Mouse (Mus musculus): Measurements from ENCODE around the gene Col5a1. TPM values are rescaled to one million over a fixed set of nuclear protein-coding genes. Genes with fewer than 3 reads are reported as not detected.

Col5a1 gene
- total and polyA plus RNA-seq, 2 experiments from 2014 or later = 4.8 to 23.6 TPM

GRCm38 (mm10) chr2:27902318-27902717, 16.1 kb downstream of the Col5a1 start:
- no peaks in the 10 kb centered on the region for H3K27me3 ChIP-seq (ENCODE audit: insufficient read depth, low read length)
- H3K27ac ChIP-seq (ENCODE audit: low read depth, low read length) = no peak overlapping the region
- H3K4me2 ChIP-seq (ENCODE audit: low read depth) = no peak overlapping the region
- DNase-seq = no peak
- no peak overlapping the region for H3K9ac ChIP-seq
- no peaks in the 10 kb centered on the region for H3K9me3 ChIP-seq (ENCODE audit: low read length)
- 58% methylated on average over 3 of the region's 3 CpGs for WGBS
- no peaks in the 10 kb centered on the region for H3K4me1 ChIP-seq (ENCODE audit: insufficient read depth)
- TF ChIP-seq CTCF (IDR thresholded peaks at IDR 0.05; ENCODE audit: low read depth) = no peak
- H3K36me3 ChIP-seq (ENCODE audit: insufficient read depth) = no peaks in the 10 kb centered on the region
- ATAC-seq = no peak
- H3K4me3 ChIP-seq (ENCODE audit: low read depth, low read length) = no peak overlapping the region

- Histone ChIP-seq H3K36me3 (ENCODE audit: insufficient read depth) (no peaks in the 10 kb centered on the region), H3K27ac (ENCODE audit: low read depth, low read length) (no peak overlapping the region), H3K9ac (no peak overlapping the region), H3K27me3 (ENCODE audit: insufficient read depth, low read length) (no peaks in the 10 kb centered on the region), H3K4me3 (ENCODE audit: low read depth, low read length) (no peak overlapping the region), H3K4me2 (ENCODE audit: low read depth) (no peak overlapping the region), H3K4me1 (ENCODE audit: insufficient read depth) (no peaks in the 10 kb centered on the region), H3K9me3 (ENCODE audit: low read length) (no peaks in the 10 kb centered on the region)
- DNase-seq = no peak
- no peak for TF ChIP-seq CTCF (IDR thresholded peaks at IDR 0.05; ENCODE audit: low read depth)
- no peak for ATAC-seq
- WGBS = 79% methylated on average over 2 of the region's 2 CpGs
Observed at GRCm38 (mm10) chr2:27905411-27905810, 19.2 kb downstream of the Col5a1 start.

- Histone ChIP-seq H3K36me3 (ENCODE audit: insufficient read depth) (no peaks in the 10 kb centered on the region), H3K4me1 (ENCODE audit: insufficient read depth) (no peaks in the 10 kb centered on the region), H3K4me3 (ENCODE audit: low read depth, low read length) (no peak overlapping the region), H3K4me2 (ENCODE audit: low read depth) (no peak overlapping the region), H3K9ac (no peak overlapping the region), H3K9me3 (ENCODE audit: low read length) (no peaks in the 10 kb centered on the region), H3K27me3 (ENCODE audit: insufficient read depth, low read length) (no peaks in the 10 kb centered on the region), H3K27ac (ENCODE audit: low read depth, low read length) (no peak overlapping the region)
- DNase-seq = no peak
- 85% methylated on average over 3 of the region's 3 CpGs for WGBS
- no peak for TF ChIP-seq CTCF (IDR thresholded peaks at IDR 0.05; ENCODE audit: low read depth)
- ATAC-seq = no peak
Observed at GRCm38 (mm10) chr2:27910501-27910900, 24.3 kb downstream of the Col5a1 start.

- no peaks in the 10 kb centered on the region for H3K9me3 ChIP-seq (ENCODE audit: low read length)
- H3K9ac ChIP-seq = no peak overlapping the region
- ATAC-seq = no peak
- no peaks in the 10 kb centered on the region for H3K27me3 ChIP-seq (ENCODE audit: insufficient read depth, low read length)
- H3K36me3 ChIP-seq (ENCODE audit: insufficient read depth) = no peaks in the 10 kb centered on the region
- WGBS = 76% methylated on average over 1 of the region's 1 CpGs
- H3K27ac ChIP-seq (ENCODE audit: low read depth, low read length) = no peak overlapping the region
- no peaks in the 10 kb centered on the region for H3K4me1 ChIP-seq (ENCODE audit: insufficient read depth)
- no peak overlapping the region for H3K4me2 ChIP-seq (ENCODE audit: low read depth)
- H3K4me3 ChIP-seq (ENCODE audit: low read depth, low read length) = no peak overlapping the region
- no peak for TF ChIP-seq CTCF (IDR thresholded peaks at IDR 0.05; ENCODE audit: low read depth)
- DNase-seq = no peak
Observed at GRCm38 (mm10) chr2:27912546-27913275, 26.5 kb downstream of the Col5a1 start.

GRCm38 (mm10) chr2:27915726-27916125, 29.5 kb downstream of the Col5a1 start:
- Histone ChIP-seq H3K9me3 (ENCODE audit: low read length) (no peaks in the 10 kb centered on the region), H3K27me3 (ENCODE audit: insufficient read depth, low read length) (no peaks in the 10 kb centered on the region), H3K4me3 (ENCODE audit: low read depth, low read length) (no peak overlapping the region), H3K4me2 (ENCODE audit: low read depth) (no peak overlapping the region), H3K4me1 (ENCODE audit: insufficient read depth) (no peaks in the 10 kb centered on the region), H3K9ac (no peak overlapping the region), H3K36me3 (ENCODE audit: insufficient read depth) (no peaks in the 10 kb centered on the region), H3K27ac (ENCODE audit: low read depth, low read length) (no peak overlapping the region)
- ATAC-seq (no peak), DNase-seq (no peak)
- WGBS = 70% methylated on average over 4 of the region's 4 CpGs
- peak; percentile 44 for TF ChIP-seq CTCF (IDR thresholded peaks at IDR 0.05; ENCODE audit: low read depth)

- H3K4me3 ChIP-seq (ENCODE audit: low read depth, low read length) = no peak overlapping the region
- no peaks in the 10 kb centered on the region for H3K4me1 ChIP-seq (ENCODE audit: insufficient read depth)
- no peaks in the 10 kb centered on the region for H3K9me3 ChIP-seq (ENCODE audit: low read length)
- no peaks in the 10 kb centered on the region for H3K36me3 ChIP-seq (ENCODE audit: insufficient read depth)
- no peak overlapping the region for H3K27ac ChIP-seq (ENCODE audit: low read depth, low read length)
- DNase-seq (no peak), ATAC-seq (no peak)
- H3K9ac ChIP-seq = no peak overlapping the region
- TF ChIP-seq CTCF (IDR thresholded peaks at IDR 0.05; ENCODE audit: low read depth) = no peak
- H3K4me2 ChIP-seq (ENCODE audit: low read depth) = no peak overlapping the region
- H3K27me3 ChIP-seq (ENCODE audit: insufficient read depth, low read length) = no peaks in the 10 kb centered on the region
- 50% methylated on average over 2 of the region's 2 CpGs for WGBS
Observed at GRCm38 (mm10) chr2:27916316-27916715, 30.1 kb downstream of the Col5a1 start.

- H3K36me3 ChIP-seq (ENCODE audit: insufficient read depth) = no peaks in the 10 kb centered on the region
- H3K27ac ChIP-seq (ENCODE audit: low read depth, low read length) = no peak overlapping the region
- WGBS = 95% methylated on average over 3 of the region's 3 CpGs
- no peaks in the 10 kb centered on the region for H3K27me3 ChIP-seq (ENCODE audit: insufficient read depth, low read length)
- no peaks in the 10 kb centered on the region for H3K4me1 ChIP-seq (ENCODE audit: insufficient read depth)
- no peak overlapping the region for H3K4me3 ChIP-seq (ENCODE audit: low read depth, low read length)
- TF ChIP-seq CTCF (IDR thresholded peaks at IDR 0.05; ENCODE audit: low read depth) = no peak
- no peak for DNase-seq
- no peak for ATAC-seq
- H3K9ac ChIP-seq = no peak overlapping the region
- H3K4me2 ChIP-seq (ENCODE audit: low read depth) = no peak overlapping the region
- no peaks in the 10 kb centered on the region for H3K9me3 ChIP-seq (ENCODE audit: low read length)
Observed at GRCm38 (mm10) chr2:27917177-27917576, 31.0 kb downstream of the Col5a1 start.
